Mouse (Mus musculus): Measurements from ENCODE around the gene Kctd2.

DNA sequence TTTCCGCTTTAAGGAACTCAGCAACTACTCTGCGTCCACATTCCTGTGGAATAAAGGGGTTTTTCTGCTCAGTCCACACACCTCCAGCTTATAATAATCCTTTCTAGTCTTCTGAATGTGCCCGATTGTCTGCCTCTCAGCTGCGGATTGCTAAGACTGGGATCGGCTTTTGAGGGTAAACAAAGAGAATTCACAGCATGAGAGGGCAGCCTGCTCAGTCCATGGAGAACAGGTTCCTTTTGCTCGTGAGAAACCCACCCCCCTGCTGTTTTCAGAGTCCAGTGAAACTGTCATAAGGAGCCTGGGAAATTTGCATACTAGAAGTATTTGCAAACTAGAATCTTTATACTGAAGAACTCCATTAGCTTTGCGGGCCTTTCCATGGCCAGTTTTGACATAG, 10.4 kb upstream of the Kctd2 start:
- no peak for TF ChIP-seq EP300 (IDR thresholded peaks at IDR 0.05; ENCODE audit: low read depth)
- no peak for TF ChIP-seq CTCF (IDR thresholded peaks at IDR 0.05; ENCODE audit: low read depth)

Measured in liver, postnatal 0 days (tissue).